Mouse (Mus musculus): ENCODE results near the gene Spata4. TPM values are rescaled to one million over a fixed set of nuclear protein-coding genes. Genes with fewer than 3 reads are reported as not detected.

Gene Spata4
- not detected in 2 replicates for polyA plus RNA-seq (2016; fragmentation: Nextera tagmentation; extraction: Ambion mirVana)

DNA sequence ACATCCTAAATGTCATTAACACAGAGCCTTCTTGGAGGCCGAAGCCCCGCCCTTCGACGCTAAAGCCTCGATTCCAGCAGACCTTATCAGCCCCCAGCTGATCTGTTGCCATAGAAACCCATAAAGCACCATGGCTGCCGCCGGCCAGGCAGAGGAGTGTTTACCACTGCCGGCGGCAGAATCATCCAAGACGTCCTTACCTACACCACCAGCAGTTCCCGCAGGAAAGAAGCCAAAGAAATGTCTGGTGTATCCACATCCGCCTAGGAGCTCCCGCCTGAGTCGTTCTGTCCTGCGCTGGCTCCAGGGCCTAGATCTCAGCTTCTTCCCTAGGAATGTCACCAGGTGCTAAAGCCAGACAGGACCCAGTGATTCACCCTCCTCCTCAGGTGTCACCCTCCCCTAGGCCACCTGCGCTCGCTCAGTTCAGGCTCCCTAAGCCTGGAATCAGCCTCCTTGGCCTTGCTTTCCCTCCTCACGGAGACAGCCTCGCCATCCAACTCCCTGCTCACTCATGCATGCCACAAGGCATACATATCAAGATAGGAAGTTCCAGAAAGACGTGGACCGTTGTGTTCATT, at the start of gene Spata4:
Gene Spata4 (plus strand): TSS at position 111 of the 581 bp plus-strand sequence.
- 4% methylated on average over 21 of the region's 21 CpGs for WGBS
- no peaks in the 10 kb centered on the region for H3K27me3 ChIP-seq (ENCODE audit: insufficient read depth, poor library complexity, severe bottlenecking)
- no peaks in the 10 kb centered on the region for H3K9me3 ChIP-seq
- peaks cover 6% of the 10 kb centered on the region for H3K4me1 ChIP-seq
- peak; percentile 88 for DNase-seq (ENCODE audit: low spot score)
- H3K4me3 ChIP-seq = peak within 1 kb of the TSS; percentile 58
- peak within 1 kb of the TSS; percentile 50 for H3K27ac ChIP-seq
- no peaks in the 10 kb centered on the region for H3K36me3 ChIP-seq

- Histone ChIP-seq H3K36me3 (no peaks in the 10 kb centered on the region), H3K4me1 (no peaks in the 10 kb centered on the region), H3K27me3 (ENCODE audit: insufficient read depth, poor library complexity, severe bottlenecking) (no peaks in the 10 kb centered on the region), H3K9me3 (no peaks in the 10 kb centered on the region), H3K27ac (no peak overlapping the region), H3K4me3 (no peak overlapping the region)
- 77% methylated on average over 2 of the region's 2 CpGs for WGBS
- no peak for DNase-seq (ENCODE audit: low spot score)
These were observed 45.7 kb upstream of the Spata4 start for GRCm38 (mm10) chr8:54554921-54555320.

- DNase-seq (ENCODE audit: low spot score) = no peak
- no peaks in the 10 kb centered on the region for H3K4me1 ChIP-seq
- no peaks in the 10 kb centered on the region for H3K36me3 ChIP-seq
- H3K9me3 ChIP-seq = no peaks in the 10 kb centered on the region
- no peak overlapping the region for H3K27ac ChIP-seq
- WGBS = 60% methylated on average over 4 of the region's 4 CpGs
- H3K27me3 ChIP-seq (ENCODE audit: insufficient read depth, poor library complexity, severe bottlenecking) = no peaks in the 10 kb centered on the region
- H3K4me3 ChIP-seq = no peak overlapping the region
These were observed 38.4 kb upstream of the Spata4 start for GRCm38 (mm10) chr8:54562137-54562536.

DNA sequence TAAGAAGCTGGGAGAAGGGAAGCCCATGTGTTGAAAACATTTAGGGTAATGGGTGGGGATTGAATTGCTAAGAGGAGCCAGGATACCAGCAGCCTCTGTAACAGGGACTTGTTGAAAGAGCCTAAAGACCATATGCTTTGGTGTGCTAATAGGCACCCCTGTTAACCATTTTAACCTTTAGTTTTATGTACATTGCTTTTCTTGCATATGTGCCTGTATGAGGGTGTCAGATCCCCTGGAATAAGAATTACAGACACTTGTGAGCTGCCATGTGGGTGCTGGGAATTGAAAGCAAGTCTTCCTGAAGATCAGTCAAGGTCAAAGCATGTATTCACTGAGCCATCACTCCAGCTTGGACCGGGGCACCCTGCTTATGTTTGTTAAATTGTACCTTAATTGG, 35.4 kb upstream of the Spata4 start:
- WGBS = 86% methylated on average over 1 of the region's 1 CpGs
- H3K4me3 ChIP-seq = no peak overlapping the region
- no peak for DNase-seq (ENCODE audit: low spot score)
- H3K36me3 ChIP-seq = no peaks in the 10 kb centered on the region
- H3K27me3 ChIP-seq (ENCODE audit: insufficient read depth, poor library complexity, severe bottlenecking) = no peaks in the 10 kb centered on the region
- no peaks in the 10 kb centered on the region for H3K9me3 ChIP-seq
- H3K4me1 ChIP-seq = no peaks in the 10 kb centered on the region
- no peak overlapping the region for H3K27ac ChIP-seq

GRCm38 (mm10) chr8:54565603-54566260, 34.8 kb upstream of the Spata4 start:
- WGBS = 85% methylated on average over 7 of the region's 7 CpGs
- Histone ChIP-seq H3K9me3 (no peaks in the 10 kb centered on the region), H3K27me3 (ENCODE audit: insufficient read depth, poor library complexity, severe bottlenecking) (no peaks in the 10 kb centered on the region), H3K4me1 (no peaks in the 10 kb centered on the region; the same call in 1 of the 2 replicates), H3K27ac (no peak overlapping the region), H3K4me3 (no peak overlapping the region), H3K36me3 (no peaks in the 10 kb centered on the region)
- DNase-seq (ENCODE audit: low spot score) = no peak

DNA sequence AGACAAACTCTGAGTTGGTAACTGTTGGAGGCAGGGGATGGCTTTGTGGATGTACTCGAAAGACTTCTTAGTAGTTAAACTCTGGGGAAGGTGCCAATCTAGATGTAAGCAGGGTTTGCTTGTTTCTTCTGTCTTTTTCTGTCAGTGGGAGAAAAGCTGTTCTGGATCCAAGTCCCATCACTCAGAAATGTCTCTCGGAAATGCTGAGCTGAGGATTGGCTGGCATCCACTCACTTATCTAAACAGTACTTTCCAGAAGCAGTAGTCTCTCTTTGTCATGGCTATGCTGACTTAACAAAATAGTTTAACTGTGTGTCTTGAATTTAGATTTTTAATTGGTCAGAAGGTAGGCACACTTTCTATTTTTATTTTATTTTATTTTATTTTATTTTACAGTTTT, 33.4 kb upstream of the Spata4 start:
- DNase-seq (ENCODE audit: low spot score) = no peak
- WGBS = 59% methylated on average over 2 of the region's 2 CpGs
- Histone ChIP-seq H3K4me3 (no peak overlapping the region), H3K4me1 (peaks cover 3% of the 10 kb centered on the region; the same call in 1 of the 2 replicates), H3K9me3 (no peaks in the 10 kb centered on the region), H3K36me3 (no peaks in the 10 kb centered on the region), H3K27me3 (ENCODE audit: insufficient read depth, poor library complexity, severe bottlenecking) (no peaks in the 10 kb centered on the region), H3K27ac (no peak overlapping the region)

DNA sequence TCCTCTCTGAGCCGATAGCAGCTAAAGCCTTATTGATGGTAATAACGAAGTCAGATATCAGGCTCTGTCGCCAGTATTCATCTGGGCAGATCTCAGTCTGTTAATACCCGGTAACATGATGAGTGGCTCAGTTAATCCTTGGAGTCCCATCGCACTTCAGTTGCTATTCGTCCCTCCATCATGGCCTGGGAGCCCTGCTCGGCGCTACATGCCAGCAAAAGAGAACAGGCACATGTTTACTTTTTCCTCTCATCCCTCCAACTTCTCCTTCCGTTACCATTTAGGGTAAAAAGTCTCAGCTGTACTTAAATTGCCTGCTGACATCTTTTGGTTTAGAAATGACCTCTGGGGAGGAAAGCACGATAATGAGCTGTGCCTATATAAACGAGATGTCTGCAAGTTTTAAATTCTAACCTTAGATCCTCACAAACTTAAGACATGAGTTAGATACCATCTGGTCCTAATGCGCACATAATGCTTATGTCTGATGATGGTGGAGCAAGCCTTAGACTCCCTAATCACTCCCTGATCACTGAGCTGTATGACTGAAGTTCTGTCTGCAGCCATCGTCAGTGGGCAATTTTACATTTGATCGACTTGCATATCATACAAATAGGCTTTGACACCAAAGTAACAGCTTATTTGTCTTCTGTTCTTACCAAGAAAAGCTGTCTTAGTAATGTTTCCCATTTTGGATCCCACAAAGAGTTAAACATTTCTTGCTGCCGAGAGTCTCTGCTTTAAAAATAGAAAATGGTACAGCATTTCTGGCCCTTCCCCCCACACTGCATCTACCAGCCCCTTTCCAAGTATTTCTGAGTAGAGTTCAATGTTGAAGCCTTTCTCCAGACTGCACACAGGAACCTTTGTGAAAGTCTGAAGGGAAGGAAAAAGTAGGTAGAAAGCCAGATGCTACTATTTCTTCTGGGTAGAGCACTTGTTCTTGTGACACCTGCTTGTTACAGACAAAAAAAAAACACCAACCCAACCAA, 29.7 kb upstream of the Spata4 start:
- H3K36me3 ChIP-seq = no peaks in the 10 kb centered on the region
- peaks cover 3% of the 10 kb centered on the region; the same call in 1 of the 2 replicates for H3K4me1 ChIP-seq
- 70% methylated on average over 15 of the region's 15 CpGs for WGBS
- DNase-seq (ENCODE audit: low spot score) = no peak
- no peaks in the 10 kb centered on the region for H3K27me3 ChIP-seq (ENCODE audit: insufficient read depth, poor library complexity, severe bottlenecking)
- H3K27ac ChIP-seq = peak overlapping the region; percentile 75
- H3K4me3 ChIP-seq = no peak overlapping the region
- H3K9me3 ChIP-seq = no peaks in the 10 kb centered on the region

GRCm38 (mm10) chr8:54581436-54581835, 19.1 kb upstream of the Spata4 start:
- H3K4me3 ChIP-seq = no peak overlapping the region
- no peaks in the 10 kb centered on the region for H3K9me3 ChIP-seq
- no peaks in the 10 kb centered on the region for H3K36me3 ChIP-seq
- DNase-seq (ENCODE audit: low spot score) = no peak
- H3K4me1 ChIP-seq = no peaks in the 10 kb centered on the region
- 66% methylated on average over 3 of the region's 3 CpGs for WGBS
- H3K27ac ChIP-seq = no peak overlapping the region
- no peaks in the 10 kb centered on the region for H3K27me3 ChIP-seq (ENCODE audit: insufficient read depth, poor library complexity, severe bottlenecking)

- H3K27me3 ChIP-seq (ENCODE audit: insufficient read depth, poor library complexity, severe bottlenecking) = no peaks in the 10 kb centered on the region
- 63% methylated on average over 1 of the region's 1 CpGs for WGBS
- H3K9me3 ChIP-seq = no peaks in the 10 kb centered on the region
- H3K4me3 ChIP-seq = no peak overlapping the region
- H3K4me1 ChIP-seq = no peaks in the 10 kb centered on the region
- no peak for DNase-seq (ENCODE audit: low spot score)
- H3K36me3 ChIP-seq = no peaks in the 10 kb centered on the region
- H3K27ac ChIP-seq = no peak overlapping the region
These were observed 17.7 kb upstream of the Spata4 start for GRCm38 (mm10) chr8:54582886-54583285.

GRCm38 (mm10) chr8:54594634-54595033, 5.9 kb upstream of the Spata4 start:
- Histone ChIP-seq H3K9me3 (no peaks in the 10 kb centered on the region), H3K27ac (no peak overlapping the region), H3K4me1 (no peaks in the 10 kb centered on the region), H3K36me3 (no peaks in the 10 kb centered on the region), H3K4me3 (no peak overlapping the region), H3K27me3 (ENCODE audit: insufficient read depth, poor library complexity, severe bottlenecking) (no peaks in the 10 kb centered on the region)
- DNase-seq (ENCODE audit: low spot score) = no peak
- 88% methylated on average over 5 of the region's 5 CpGs for WGBS

- Histone ChIP-seq H3K27me3 (ENCODE audit: insufficient read depth, poor library complexity, severe bottlenecking) (no peaks in the 10 kb centered on the region), H3K4me3 (no peak overlapping the region), H3K36me3 (no peaks in the 10 kb centered on the region), H3K9me3 (no peaks in the 10 kb centered on the region), H3K4me1 (peaks cover 6% of the 10 kb centered on the region), H3K27ac (no peak overlapping the region)
- DNase-seq (ENCODE audit: low spot score) = no peak
- WGBS = 59% methylated on average over 2 of the region's 2 CpGs
These were observed 4.5 kb upstream of the Spata4 start for GRCm38 (mm10) chr8:54596051-54596450.

GRCm38 (mm10) chr8:54596940-54597339, 3.6 kb upstream of the Spata4 start:
- no peak for DNase-seq (ENCODE audit: low spot score)
- no peak overlapping the region for H3K4me3 ChIP-seq
- WGBS = 61% methylated on average over 2 of the region's 2 CpGs
- H3K27ac ChIP-seq = no peak overlapping the region
- H3K36me3 ChIP-seq = no peaks in the 10 kb centered on the region
- H3K9me3 ChIP-seq = no peaks in the 10 kb centered on the region
- peaks cover 6% of the 10 kb centered on the region for H3K4me1 ChIP-seq
- H3K27me3 ChIP-seq (ENCODE audit: insufficient read depth, poor library complexity, severe bottlenecking) = no peaks in the 10 kb centered on the region

DNA sequence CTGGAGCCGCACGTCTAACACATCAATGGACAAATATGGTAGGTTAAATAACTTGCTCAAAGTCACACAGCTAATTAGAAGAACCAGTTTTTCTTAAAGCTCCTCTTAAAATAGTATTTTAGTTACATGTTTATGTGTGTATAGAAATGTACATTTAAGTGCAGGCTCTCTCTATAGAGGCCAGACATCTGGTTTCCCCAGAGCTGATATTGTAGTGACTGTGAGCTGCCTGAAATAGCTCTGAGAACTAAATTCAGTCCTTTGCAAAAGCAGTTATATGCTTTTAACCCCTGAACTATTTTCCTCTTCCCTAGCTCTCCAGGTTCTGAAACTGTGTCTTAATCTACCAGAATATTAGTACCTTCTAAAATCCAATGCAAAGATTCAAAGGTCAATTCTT, 3.2 kb upstream of the Spata4 start:
- 92% methylated on average over 2 of the region's 2 CpGs for WGBS
- peaks cover 6% of the 10 kb centered on the region for H3K4me1 ChIP-seq
- H3K4me3 ChIP-seq = no peak overlapping the region
- H3K36me3 ChIP-seq = no peaks in the 10 kb centered on the region
- H3K27me3 ChIP-seq (ENCODE audit: insufficient read depth, poor library complexity, severe bottlenecking) = no peaks in the 10 kb centered on the region
- no peak overlapping the region for H3K27ac ChIP-seq
- no peak for DNase-seq (ENCODE audit: low spot score)
- no peaks in the 10 kb centered on the region for H3K9me3 ChIP-seq

Data from heart, embryonic 10.5 days (tissue).